In the genomic region with DNA sequence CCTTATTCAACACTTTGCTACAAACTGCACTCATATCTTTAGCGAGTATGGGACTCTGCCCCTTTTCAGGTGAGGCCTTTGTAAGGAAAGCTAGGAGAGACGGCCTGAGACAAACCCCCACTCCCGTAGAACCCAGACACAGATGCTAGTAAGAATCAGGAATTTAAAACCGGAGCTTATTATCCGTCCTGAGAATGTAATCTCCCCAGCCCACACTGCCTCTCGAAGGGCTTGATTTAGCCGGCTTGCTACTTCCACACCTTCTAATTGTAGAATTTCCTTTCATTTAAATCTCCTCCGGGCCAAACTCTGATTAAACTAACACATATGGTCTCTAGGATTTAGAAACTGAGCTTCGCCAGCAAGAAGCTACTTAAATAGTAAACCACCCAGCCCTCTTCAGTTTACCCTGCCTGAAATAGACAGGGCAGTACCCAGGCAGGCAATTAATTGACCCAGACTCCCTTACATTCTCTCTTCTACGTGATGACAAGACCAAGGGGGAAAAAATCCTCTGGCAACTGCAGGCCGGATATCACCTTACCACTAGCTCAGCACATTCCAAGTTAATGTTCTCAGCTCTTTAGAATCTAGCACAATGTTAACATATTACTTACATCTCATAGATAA, we compare ENCODE assay signal across 10 mouse cellular contexts.
DNase-seq lines count a peak whose midpoint lies in the region; ATAC-seq and TF ChIP-seq lines count a peak whose summit lies in the region.
"Had no signal": no experiment of that assay in that cellular context is flagged by ENCODE, and none has a peak within 500 bp of the region (broad histone marks: within the 10 kb centered on the region; RNA-seq: fewer than 3 reads in every experiment).

No protein-coding gene starts in this region.

- ATAC-seq in forebrain, postnatal 0 days = peak; percentile 34
- no peak for ATAC-seq in forebrain, embryonic 16.5 days
- ATAC-seq in heart, embryonic 14.5 days (ENCODE audit: insufficient number of reproducible peaks, insufficient read depth, low FRiP score, low read depth) = peak; percentile 71

- no peaks in the 10 kb centered on the region for H3K4me1 ChIP-seq in forebrain, postnatal 0 days (ENCODE audit: insufficient read depth)
- H3K4me1 ChIP-seq in forebrain, embryonic 16.5 days (replicated peaks; ENCODE audit: control insufficient read depth, insufficient read depth, low read length) = no peaks in the 10 kb centered on the region
- peaks cover 4 to 16% of the 10 kb centered on the region in 2 experiments for H3K4me1 ChIP-seq in heart, embryonic 14.5 days (ENCODE audit: control insufficient read depth in 2 of 2, insufficient read depth in 2 of 2, low read length in 2 of 2)
- H3K4me1 ChIP-seq: hindbrain, embryonic 15.5 days had no signal

- DNase-seq in forebrain, postnatal 0 days = no peak
- peak; percentile 4 for DNase-seq in layer of hippocampus, adult 9-11 months
- DNase-seq in layer of hippocampus, adult 18-20 months (ENCODE audit: low spot score in 2 of 2) = no peak
- peak; percentile 30 for DNase-seq in right cerebral cortex, postnatal 25 days
- DNase-seq in thymus, adult 18-20 months = no peak
- no peak for DNase-seq in cerebellum, adult 9-10 months

- H3K27me3 ChIP-seq in forebrain, postnatal 0 days (ENCODE audit: insufficient read depth, low read length) = no peaks in the 10 kb centered on the region
- no peaks in the 10 kb centered on the region for H3K27me3 ChIP-seq in forebrain, embryonic 16.5 days (replicated peaks; ENCODE audit: control insufficient read depth, insufficient read depth, low read length)
- H3K27me3 ChIP-seq in heart, embryonic 14.5 days (ENCODE audit: control insufficient read depth, insufficient read depth, low read length) = no peaks in the 10 kb centered on the region
- H3K27me3 ChIP-seq: hindbrain, embryonic 15.5 days had no signal

- no peak overlapping the region for H3K9ac ChIP-seq in forebrain, postnatal 0 days
- H3K9ac ChIP-seq in forebrain, embryonic 16.5 days (replicated peaks; ENCODE audit: low read depth, low read length) = no peak overlapping the region
- no peak overlapping the region for H3K9ac ChIP-seq in heart, embryonic 14.5 days (ENCODE audit: low read length)
- H3K9ac ChIP-seq: hindbrain, embryonic 15.5 days had no signal

- WGBS in forebrain, postnatal 0 days = 56% methylated on average over 11 of the region's 11 CpGs
- WGBS in forebrain, embryonic 16.5 days = 66% methylated on average over 11 of the region's 11 CpGs
- 18% methylated on average over 11 of the region's 11 CpGs for WGBS in heart, embryonic 14.5 days

- no peak overlapping the region for H3K4me2 ChIP-seq in forebrain, postnatal 0 days (ENCODE audit: low read depth)
- H3K4me2 ChIP-seq in forebrain, embryonic 16.5 days (ENCODE audit: low read length) = no peak overlapping the region
- peak overlapping the region; percentile 54 for H3K4me2 ChIP-seq in heart, embryonic 14.5 days (ENCODE audit: low read length)
- H3K4me2 ChIP-seq: hindbrain, embryonic 15.5 days; liver, embryonic 11.5 days had no signal

- no peaks in the 10 kb centered on the region for H3K9me3 ChIP-seq in forebrain, postnatal 0 days (ENCODE audit: low read length)
- no peaks in the 10 kb centered on the region for H3K9me3 ChIP-seq in forebrain, embryonic 16.5 days (ENCODE audit: control insufficient read depth, low read length)
- H3K9me3 ChIP-seq in heart, embryonic 14.5 days (ENCODE audit: control insufficient read depth, low read length) = no peaks in the 10 kb centered on the region
- H3K9me3 ChIP-seq: hindbrain, embryonic 15.5 days had no signal

- no peak for TF ChIP-seq CTCF in forebrain, postnatal 0 days (IDR thresholded peaks at IDR 0.05; ENCODE audit: low read depth)

- no peaks in the 10 kb centered on the region for H3K36me3 ChIP-seq in forebrain, postnatal 0 days (ENCODE audit: insufficient read depth)
- no peaks in the 10 kb centered on the region for H3K36me3 ChIP-seq in forebrain, embryonic 16.5 days (ENCODE audit: control insufficient read depth, insufficient read depth)
- no peaks in the 10 kb centered on the region for H3K36me3 ChIP-seq in heart, embryonic 14.5 days (ENCODE audit: control insufficient read depth, insufficient read depth, low read length)
- H3K36me3 ChIP-seq: hindbrain, embryonic 15.5 days had no signal

- H3K27ac ChIP-seq in forebrain, postnatal 0 days (ENCODE audit: low read depth, low read length) = no peak overlapping the region
- H3K27ac ChIP-seq in forebrain, embryonic 16.5 days (ENCODE audit: low read length) = no peak overlapping the region
- H3K27ac ChIP-seq in heart, embryonic 14.5 days (replicated peaks in 1 of 2; ENCODE audit: control insufficient read depth in 1 of 2, insufficient read depth in 1 of 2, low read depth in 2 of 2, low read length in 2 of 2) = peak overlapping the region; percentile 59 to 62
- H3K27ac ChIP-seq: hindbrain, embryonic 15.5 days had no signal

- no peak overlapping the region for H3K4me3 ChIP-seq in forebrain, postnatal 0 days (ENCODE audit: low read depth, low read length)
- no peak overlapping the region for H3K4me3 ChIP-seq in forebrain, embryonic 16.5 days (replicated peaks; ENCODE audit: low read length)
- H3K4me3 ChIP-seq in heart, embryonic 14.5 days (ENCODE audit: control insufficient read depth in 1 of 2, insufficient read depth in 1 of 2, low read depth in 1 of 2, low read length in 2 of 2) = peak overlapping the region in 1 of 2 experiments; percentile 9; a peak in 1 of 4 replicates
- H3K4me3 ChIP-seq: hindbrain, embryonic 15.5 days had no signal

Comparison
In these comparisons a context has a peak if more than half of its experiments do, and no peak if none do; other contexts are left out.
1. DNase-seq: peak in layer of hippocampus, adult 9-11 months (single experiment) and right cerebral cortex, postnatal 25 days (single experiment); none in forebrain, postnatal 0 days (single experiment), layer of hippocampus, adult 18-20 months (0 of 2), thymus, adult 18-20 months (0 of 2) and cerebellum, adult 9-10 months (single experiment).
2. H3K27ac ChIP-seq: peak in heart, embryonic 14.5 days (2 of 2); none in forebrain, postnatal 0 days (single experiment) and forebrain, embryonic 16.5 days (single experiment).